Mouse (Mus musculus): ENCODE measurements around the gene Nck2. TPM values are rescaled to one million over a fixed set of nuclear protein-coding genes. Genes with fewer than 3 reads are reported as not detected.

Gene Nck2
- polyA plus RNA-seq, 1 experiment from 2014 or later, result 53.2 TPM

DNA sequence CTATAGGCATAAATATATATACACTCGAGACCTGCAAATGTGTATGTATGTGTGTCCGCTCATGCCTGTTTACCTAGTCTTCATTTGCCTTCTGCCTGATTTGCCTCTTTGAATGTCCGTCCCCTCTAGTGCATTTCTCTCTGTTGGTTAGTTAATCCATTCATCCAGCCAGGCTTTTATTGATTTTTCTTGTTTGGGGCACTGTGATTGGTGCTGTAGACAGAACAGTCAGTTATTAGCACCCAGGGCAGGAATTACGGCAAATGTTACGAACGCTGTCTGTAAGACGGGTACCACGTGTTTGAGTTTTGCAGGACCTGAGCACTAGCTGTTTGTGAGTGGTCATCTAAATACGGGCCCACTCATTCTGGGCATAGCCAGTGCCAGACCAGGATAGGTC lies 40.8 kb downstream of the Nck2 start:
- 93% methylated on average over 9 of the region's 9 CpGs for WGBS
- ATAC-seq (ENCODE audit: insufficient number of reproducible peaks, low FRiP score, low TSS enrichment, low read depth) (no peak), DNase-seq (ENCODE audit: low spot score) (no peak)
- H3K9me3 ChIP-seq (ENCODE audit: control insufficient read depth, low read length), result no peaks in the 10 kb centered on the region
- no peak overlapping the region for H3K27ac ChIP-seq (replicated peaks; ENCODE audit: low read depth, low read length)
- H3K36me3 ChIP-seq (ENCODE audit: control insufficient read depth, insufficient read depth, low read length), result no peaks in the 10 kb centered on the region
- no peaks in the 10 kb centered on the region for H3K4me1 ChIP-seq (ENCODE audit: control insufficient read depth, insufficient read depth, low read length)
- no peaks in the 10 kb centered on the region for H3K27me3 ChIP-seq (ENCODE audit: control insufficient read depth, insufficient read depth, low read length)
- no peak overlapping the region for H3K9ac ChIP-seq (ENCODE audit: low read length)
- no peak overlapping the region for H3K4me2 ChIP-seq (ENCODE audit: low read depth, severe bottlenecking)
- H3K4me3 ChIP-seq (ENCODE audit: low read depth, low read length), result no peak overlapping the region

DNA sequence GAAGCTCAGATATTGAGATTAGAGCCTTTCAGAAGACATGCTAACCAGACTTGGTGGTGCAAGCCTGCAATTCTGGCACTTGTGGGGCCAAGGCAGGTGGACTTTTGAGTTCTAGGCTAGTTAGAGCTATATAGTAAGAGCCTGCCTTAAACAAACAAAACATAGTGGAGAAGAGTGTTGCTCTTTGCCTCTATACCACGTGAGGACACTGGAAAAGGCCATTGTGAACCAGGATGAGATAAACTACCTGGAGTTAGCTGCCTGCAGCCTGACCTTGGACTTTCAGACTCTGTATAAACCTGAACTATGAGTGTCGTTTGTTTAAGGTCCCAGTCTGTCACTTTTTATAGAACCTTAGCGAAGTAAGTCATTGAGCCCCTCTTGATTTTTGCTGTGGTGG lies 42.1 kb downstream of the Nck2 start:
- Histone ChIP-seq H3K4me2 (ENCODE audit: low read depth, severe bottlenecking) (no peak overlapping the region), H3K27ac (replicated peaks; ENCODE audit: low read depth, low read length) (no peak overlapping the region), H3K4me1 (ENCODE audit: control insufficient read depth, insufficient read depth, low read length) (no peaks in the 10 kb centered on the region), H3K27me3 (ENCODE audit: control insufficient read depth, insufficient read depth, low read length) (no peaks in the 10 kb centered on the region), H3K4me3 (ENCODE audit: low read depth, low read length) (no peak overlapping the region), H3K36me3 (ENCODE audit: control insufficient read depth, insufficient read depth, low read length) (no peaks in the 10 kb centered on the region), H3K9ac (ENCODE audit: low read length) (no peak overlapping the region), H3K9me3 (ENCODE audit: control insufficient read depth, low read length) (no peaks in the 10 kb centered on the region)
- no peak for DNase-seq (ENCODE audit: low spot score)
- WGBS, result 80% methylated on average over 3 of the region's 3 CpGs
- no peak for ATAC-seq (ENCODE audit: insufficient number of reproducible peaks, low FRiP score, low TSS enrichment, low read depth)

DNA sequence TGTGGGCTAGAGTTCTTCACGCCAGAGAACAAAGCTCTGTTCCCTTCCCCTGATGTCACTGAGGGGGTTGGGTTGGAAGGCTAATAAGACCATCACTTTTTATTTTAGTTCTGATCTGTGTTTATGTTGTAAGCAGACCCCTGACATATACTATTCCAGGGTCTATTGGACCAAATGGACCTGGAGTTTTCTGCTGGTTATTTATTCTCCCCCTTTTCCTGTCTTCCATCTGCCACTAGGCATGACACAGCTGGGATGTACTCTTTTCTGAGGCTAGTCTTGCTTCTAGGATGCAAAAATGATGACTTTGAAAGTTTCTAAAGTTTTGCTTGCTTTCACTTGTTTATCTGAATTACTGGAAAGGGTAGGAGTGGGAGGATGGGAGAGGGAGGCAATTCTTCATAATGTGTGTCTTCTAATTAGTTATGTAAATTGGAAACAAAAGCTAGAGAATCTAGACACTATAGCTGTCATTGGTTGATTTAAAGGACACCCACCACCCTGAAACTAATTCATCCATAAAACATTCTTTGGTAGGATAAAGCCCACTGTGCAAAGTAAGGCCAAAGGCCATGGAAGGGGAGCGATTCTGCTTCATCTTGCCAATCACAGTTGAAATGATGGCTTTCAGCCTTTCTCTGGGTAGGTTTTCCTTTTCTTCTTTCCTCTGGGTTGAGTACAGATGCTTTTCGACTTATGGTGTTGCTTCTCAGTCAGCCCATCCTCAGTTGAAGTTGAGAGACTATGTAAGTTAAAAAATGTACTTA lies 42.8 kb downstream of the Nck2 start:
- Histone ChIP-seq H3K36me3 (ENCODE audit: control insufficient read depth, insufficient read depth, low read length) (no peaks in the 10 kb centered on the region), H3K9me3 (ENCODE audit: control insufficient read depth, low read length) (no peaks in the 10 kb centered on the region), H3K4me2 (ENCODE audit: low read depth, severe bottlenecking) (no peak overlapping the region), H3K4me3 (ENCODE audit: low read depth, low read length) (no peak overlapping the region), H3K4me1 (ENCODE audit: control insufficient read depth, insufficient read depth, low read length) (no peaks in the 10 kb centered on the region), H3K27me3 (ENCODE audit: control insufficient read depth, insufficient read depth, low read length) (no peaks in the 10 kb centered on the region), H3K27ac (replicated peaks; ENCODE audit: low read depth, low read length) (no peak overlapping the region), H3K9ac (ENCODE audit: low read length) (no peak overlapping the region)
- ATAC-seq (ENCODE audit: insufficient number of reproducible peaks, low FRiP score, low TSS enrichment, low read depth) (no peak), DNase-seq (ENCODE audit: low spot score) (no peak)
- WGBS, result 77% methylated on average over 3 of the region's 3 CpGs

GRCm38 (mm10) chr1:43489311-43489710 lies 44.9 kb downstream of the Nck2 start:
- Histone ChIP-seq H3K36me3 (ENCODE audit: control insufficient read depth, insufficient read depth, low read length) (no peaks in the 10 kb centered on the region), H3K4me1 (ENCODE audit: control insufficient read depth, insufficient read depth, low read length) (no peaks in the 10 kb centered on the region), H3K9me3 (ENCODE audit: control insufficient read depth, low read length) (no peaks in the 10 kb centered on the region), H3K9ac (ENCODE audit: low read length) (no peak overlapping the region), H3K4me2 (ENCODE audit: low read depth, severe bottlenecking) (no peak overlapping the region), H3K27ac (replicated peaks; ENCODE audit: low read depth, low read length) (no peak overlapping the region), H3K4me3 (ENCODE audit: low read depth, low read length) (no peak overlapping the region), H3K27me3 (ENCODE audit: control insufficient read depth, insufficient read depth, low read length) (no peaks in the 10 kb centered on the region)
- DNase-seq (ENCODE audit: low spot score), result no peak
- no peak for ATAC-seq (ENCODE audit: insufficient number of reproducible peaks, low FRiP score, low TSS enrichment, low read depth)

DNA sequence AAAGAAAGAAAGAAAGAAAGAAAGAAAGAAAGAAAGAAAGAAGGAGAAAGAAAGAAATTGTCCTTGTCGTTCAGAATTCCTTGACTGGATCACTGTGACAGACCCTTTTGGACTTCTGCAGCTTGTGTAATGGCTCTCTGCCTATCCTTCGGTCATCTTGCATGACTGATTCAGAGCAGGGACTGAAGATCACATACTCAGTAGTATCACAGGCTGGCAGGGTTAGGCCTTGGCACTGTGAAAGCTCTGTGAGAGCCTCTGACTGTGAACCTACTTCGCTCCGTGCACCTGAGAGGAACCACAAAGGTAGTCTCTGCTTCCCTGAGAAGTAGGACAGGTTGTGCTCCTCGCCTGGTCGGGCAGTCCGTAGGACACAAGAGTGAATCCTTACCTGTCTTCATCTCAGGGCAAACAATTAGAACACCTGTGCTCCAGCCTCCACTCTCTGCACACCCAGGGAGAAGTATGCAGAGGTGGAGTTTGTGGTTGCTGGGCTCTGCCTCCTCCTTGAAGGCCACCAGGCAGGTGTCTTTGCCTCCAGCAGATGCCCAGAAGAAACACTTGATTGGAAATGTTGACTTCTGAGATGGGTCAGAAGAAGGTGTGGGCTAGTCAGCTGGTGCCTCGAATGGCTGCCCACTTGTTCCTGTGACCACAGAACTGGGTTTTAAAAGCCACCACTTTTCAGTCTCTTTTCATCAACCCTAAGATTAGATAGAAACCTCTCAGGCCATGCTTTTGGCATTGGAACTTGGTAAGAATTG lies 47.3 kb downstream of the Nck2 start:
- H3K27ac ChIP-seq (replicated peaks; ENCODE audit: low read depth, low read length), result no peak overlapping the region
- no peak overlapping the region for H3K4me2 ChIP-seq (ENCODE audit: low read depth, severe bottlenecking)
- WGBS, result 94% methylated on average over 8 of the region's 8 CpGs
- H3K9me3 ChIP-seq (ENCODE audit: control insufficient read depth, low read length), result no peaks in the 10 kb centered on the region
- H3K4me3 ChIP-seq (ENCODE audit: low read depth, low read length), result no peak overlapping the region
- H3K4me1 ChIP-seq (ENCODE audit: control insufficient read depth, insufficient read depth, low read length), result no peaks in the 10 kb centered on the region
- ATAC-seq (ENCODE audit: insufficient number of reproducible peaks, low FRiP score, low TSS enrichment, low read depth), result no peak
- no peaks in the 10 kb centered on the region for H3K27me3 ChIP-seq (ENCODE audit: control insufficient read depth, insufficient read depth, low read length)
- no peak overlapping the region for H3K9ac ChIP-seq (ENCODE audit: low read length)
- no peaks in the 10 kb centered on the region for H3K36me3 ChIP-seq (ENCODE audit: control insufficient read depth, insufficient read depth, low read length)
- no peak for DNase-seq (ENCODE audit: low spot score)

- Histone ChIP-seq H3K9ac (ENCODE audit: low read length) (no peak overlapping the region), H3K27me3 (ENCODE audit: control insufficient read depth, insufficient read depth, low read length) (no peaks in the 10 kb centered on the region), H3K4me1 (ENCODE audit: control insufficient read depth, insufficient read depth, low read length) (no peaks in the 10 kb centered on the region), H3K36me3 (ENCODE audit: control insufficient read depth, insufficient read depth, low read length) (no peaks in the 10 kb centered on the region), H3K4me2 (ENCODE audit: low read depth, severe bottlenecking) (no peak overlapping the region), H3K27ac (replicated peaks; ENCODE audit: low read depth, low read length) (no peak overlapping the region), H3K4me3 (ENCODE audit: low read depth, low read length) (no peak overlapping the region), H3K9me3 (ENCODE audit: control insufficient read depth, low read length) (no peaks in the 10 kb centered on the region)
- ATAC-seq (ENCODE audit: insufficient number of reproducible peaks, low FRiP score, low TSS enrichment, low read depth), result no peak
- DNase-seq (ENCODE audit: low spot score), result no peak
- WGBS, result 92% methylated on average over 3 of the region's 3 CpGs
Measured at GRCm38 (mm10) chr1:43492803-43493437, 48.5 kb downstream of the Nck2 start.

GRCm38 (mm10) chr1:43496051-43496450 lies 51.7 kb downstream of the Nck2 start:
- 66% methylated on average over 4 of the region's 4 CpGs for whole genome bisulfite sequencing
- no peak for ATAC-seq (ENCODE audit: insufficient number of reproducible peaks, low FRiP score, low TSS enrichment, low read depth)
- H3K27ac ChIP-seq (replicated peaks; ENCODE audit: low read depth, low read length), result no peak overlapping the region

DNA sequence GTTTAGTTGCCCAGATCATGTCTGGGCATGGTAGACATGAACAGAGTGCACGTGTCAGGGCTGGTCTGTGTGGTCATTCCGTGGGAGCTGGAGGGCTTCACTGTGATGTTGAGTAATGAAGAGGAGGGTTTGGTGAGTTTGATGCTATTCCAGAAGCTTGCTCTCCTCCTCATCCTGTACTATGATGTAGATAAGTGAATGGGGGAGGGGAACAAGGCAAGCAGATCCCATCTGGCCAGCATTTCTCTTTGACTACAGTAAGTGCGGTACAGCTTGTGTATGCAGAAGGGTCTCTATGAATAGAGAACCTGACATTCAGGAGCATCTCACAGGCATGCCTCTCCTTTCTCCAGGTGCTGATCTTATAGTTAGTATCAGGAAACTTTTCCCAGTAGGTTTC lies 52.6 kb downstream of the Nck2 start:
- Histone ChIP-seq H3K4me3 (ENCODE audit: low read depth, low read length) (no peak overlapping the region), H3K9me3 (ENCODE audit: control insufficient read depth, low read length) (no peaks in the 10 kb centered on the region), H3K27me3 (ENCODE audit: control insufficient read depth, insufficient read depth, low read length) (no peaks in the 10 kb centered on the region), H3K9ac (ENCODE audit: low read length) (no peak overlapping the region), H3K4me2 (ENCODE audit: low read depth, severe bottlenecking) (no peak overlapping the region), H3K27ac (replicated peaks; ENCODE audit: low read depth, low read length) (no peak overlapping the region), H3K36me3 (ENCODE audit: control insufficient read depth, insufficient read depth, low read length) (no peaks in the 10 kb centered on the region), H3K4me1 (ENCODE audit: control insufficient read depth, insufficient read depth, low read length) (no peaks in the 10 kb centered on the region)
- ATAC-seq (ENCODE audit: insufficient number of reproducible peaks, low FRiP score, low TSS enrichment, low read depth), result no peak
- 86% methylated on average over 3 of the region's 3 CpGs for WGBS
- DNase-seq (ENCODE audit: low spot score), result no peak

More at GRCm38 (mm10) chr1:43496051-43496450, 51.7 kb downstream of the Nck2 start:
- Histone ChIP-seq H3K9ac (ENCODE audit: low read length) (no peak overlapping the region), H3K36me3 (ENCODE audit: control insufficient read depth, insufficient read depth, low read length) (no peaks in the 10 kb centered on the region), H3K4me3 (ENCODE audit: low read depth, low read length) (no peak overlapping the region), H3K9me3 (ENCODE audit: control insufficient read depth, low read length) (no peaks in the 10 kb centered on the region), H3K27me3 (ENCODE audit: control insufficient read depth, insufficient read depth, low read length) (no peaks in the 10 kb centered on the region), H3K4me1 (ENCODE audit: control insufficient read depth, insufficient read depth, low read length) (no peaks in the 10 kb centered on the region), H3K4me2 (ENCODE audit: low read depth, severe bottlenecking) (no peak overlapping the region)
- DNase-seq (ENCODE audit: low spot score), result no peak
